Mouse (Mus musculus) CH12.LX (cell line): ENCODE data around the gene Lrch3. TPM values are rescaled to one million over a fixed set of nuclear protein-coding genes. Genes with fewer than 3 reads are reported as not detected.

Source experiments
- DNase-seq: peaks from one replicate; pipeline ENCODE4 v3.0.0-alpha.2; 2013; ENCODE audit errors: extremely low read depth
- H3K27ac ChIP-seq: 2 replicates; pipeline ENCODE4 v1.5.1; 2012; ENCODE audit warnings: low read depth, mild to moderate bottlenecking, control low read depth, moderate library complexity; ENCODE audit not compliant: insufficient read depth
- H3K27me3 ChIP-seq: replicated peaks from 2 replicates; pipeline ENCODE3; 2012; ENCODE audit warnings: inconsistent platforms
- H3K36me3 ChIP-seq, 2 experiments: replicated peaks in 1 of 2; 2 replicates each; pipeline versions ENCODE3 to v1.6.1; 2012; ENCODE audit warnings: inconsistent platforms in 1 of 2, low read length in 1 of 2, mild to moderate bottlenecking in 1 of 2, mixed read lengths in 1 of 2, moderate library complexity in 1 of 2; ENCODE audit not compliant: control insufficient read depth in 1 of 2, insufficient read depth in 1 of 2
- H3K4me1 ChIP-seq, 2 experiments: 2 replicates each; pipeline ENCODE4 v1.6.1; 2012; ENCODE audit warnings: inconsistent platforms in 1 of 2, moderate library complexity in 1 of 2; ENCODE audit not compliant: insufficient read depth in 2 of 2, control insufficient read depth in 1 of 2
- H3K4me2 ChIP-seq: 2 replicates; pipeline ENCODE4 v1.6.1; 2012; ENCODE audit warnings: low read depth, mild to moderate bottlenecking, control low read depth; ENCODE audit not compliant: poor library complexity, insufficient read depth, severe bottlenecking
- H3K4me3 ChIP-seq, 3 experiments: fragments of 150-350 bp in 1 of 3; sonication (generic) in 1 of 3; replicated peaks in 1 of 3; 2 replicates each; pipeline versions ENCODE3 to v1.5.1; 2011 to 2012; ENCODE audit warnings: low read depth in 2 of 3, low read length in 2 of 3, mild to moderate bottlenecking in 2 of 3, moderate library complexity in 2 of 3, control low read depth in 1 of 3, improper control_type of control experiment in 1 of 3, inconsistent platforms in 1 of 3, mixed read lengths in 1 of 3; ENCODE audit not compliant: poor library complexity in 1 of 3
- H3K79me2 ChIP-seq: replicated peaks from 2 replicates; pipeline ENCODE4 v1.6.1; 2012; ENCODE audit warnings: mild to moderate bottlenecking, moderate library complexity; ENCODE audit not compliant: control insufficient read depth, poor library complexity, insufficient read depth, severe bottlenecking; ENCODE audit errors: extremely low read depth
- H3K9ac ChIP-seq: 2 replicates; pipeline ENCODE4 v1.6.1; 2012; ENCODE audit warnings: low read depth, mild to moderate bottlenecking, control low read depth, moderate library complexity; ENCODE audit not compliant: insufficient read depth
- H3K9me3 ChIP-seq: replicated peaks from 2 replicates; pipeline ENCODE3; 2012; ENCODE audit warnings: low read length, inconsistent platforms, mixed read lengths
- CHD1 ChIP-seq: IDR thresholded peaks from 2 replicates; pipeline ENCODE4 v1.6.1; 2012; ENCODE audit warnings: low read depth, low read length, improper control_type of control experiment, inconsistent platforms
- CTCF ChIP-seq, 2 experiments: IDR thresholded peaks in 1 of 2; conservative IDR thresholded peaks in 1 of 2; 2 replicates each; pipeline ENCODE4 v1.5.1; 2011 to 2012; ENCODE audit warnings: low read depth in 2 of 2, low read length in 2 of 2, improper control_type of control experiment in 1 of 2, inconsistent platforms in 1 of 2, mild to moderate bottlenecking in 1 of 2, moderate library complexity in 1 of 2
- HCFC1 ChIP-seq: IDR thresholded peaks from 2 replicates; pipeline ENCODE4 v1.6.1; 2012; ENCODE audit warnings: low read depth, mild to moderate bottlenecking, inconsistent platforms, low read length, improper control_type of control experiment
- IRF4 ChIP-seq: IDR thresholded peaks from 2 replicates; pipeline ENCODE4 v1.6.1; 2014; ENCODE audit warnings: low read depth, mild to moderate bottlenecking, inconsistent platforms, low read length, improper control_type of control experiment
- JUND ChIP-seq: conservative IDR thresholded peaks from 2 replicates; pipeline ENCODE4 v1.6.1; 2011; ENCODE audit warnings: low read depth, low read length, improper control_type of control experiment
- KAT2A ChIP-seq: IDR thresholded peaks from 2 replicates; pipeline ENCODE4 v1.6.1; 2012; ENCODE audit warnings: low read length, improper control_type of control experiment, inconsistent platforms; ENCODE audit not compliant: insufficient replicate concordance
- MXI1 ChIP-seq: IDR thresholded peaks from 2 replicates; pipeline ENCODE4 v1.6.1; 2011; ENCODE audit warnings: mild to moderate bottlenecking, low read depth, low read length, improper control_type of control experiment
- NRF1 ChIP-seq: IDR thresholded peaks from 2 replicates; pipeline ENCODE4 v1.6.1; 2014; ENCODE audit warnings: low read depth, mild to moderate bottlenecking, inconsistent platforms, low read length, improper control_type of control experiment, moderate library complexity
- PAX5 ChIP-seq: IDR thresholded peaks from 2 replicates; pipeline ENCODE4 v1.6.1; 2012; ENCODE audit warnings: low read length, inconsistent platforms, mixed read lengths
- RAD21 ChIP-seq: IDR thresholded peaks from 2 replicates; pipeline ENCODE4 v1.6.1; 2011; ENCODE audit warnings: low read depth, mild to moderate bottlenecking, low read length, improper control_type of control experiment, moderate library complexity
- RCOR1 ChIP-seq: conservative IDR thresholded peaks from 2 replicates; pipeline ENCODE4 v1.6.1; 2012; ENCODE audit warnings: low read depth, mild to moderate bottlenecking, inconsistent platforms, low read length, improper control_type of control experiment
- SMC3 ChIP-seq: IDR thresholded peaks from 2 replicates; pipeline ENCODE4 v1.6.1; 2011; ENCODE audit warnings: low read depth, low read length, improper control_type of control experiment
- TBP ChIP-seq: conservative IDR thresholded peaks from 2 replicates; pipeline ENCODE4 v1.6.1; 2011; ENCODE audit warnings: low read depth, low read length, improper control_type of control experiment
- TCF12 ChIP-seq: IDR thresholded peaks from 2 replicates; pipeline ENCODE4 v1.6.1; 2014; ENCODE audit warnings: low read depth, mild to moderate bottlenecking, inconsistent platforms, low read length, improper control_type of control experiment
- ZNF384 ChIP-seq: IDR thresholded peaks from 2 replicates; pipeline ENCODE4 v1.6.1; 2012; ENCODE audit warnings: low read depth, low read length, improper control_type of control experiment, inconsistent platforms
- dilution Hi-C: fragments of 300-500 bp; cut with MboI; formaldehyde crosslinking; loops from 2 replicates; pipeline ENCODE4 v1.14.3; 2020; ENCODE audit warnings: low sequenced_read_pairs; ENCODE audit not compliant: extremely low pct_unique_long_range_greater_than_20kb, extremely low pct_ligation_motif_present
- in situ Hi-C: fragments of 300-500 bp; cut with MboI; formaldehyde crosslinking; loops from 3 replicates; pipeline ENCODE4 v1.14.3; 2019; ENCODE audit warnings: low sequenced_read_pairs, low pct_ligation_motif_present, low pct_unique_long_range_greater_than_20kb, mixed read lengths
- polyA plus RNA-seq: library from polyadenylated mRNA; unstranded; fragments of >175 nt; gene quantifications from 2 replicates; pipeline ENCODE4 v1.2.1, GENCODE M21; 2012; ENCODE audit warnings: low read depth; ENCODE audit not compliant: insufficient read length
- total RNA-seq, 2 experiments: library from RNA; depleted of rRNA; stranded (reverse); fragments of 300-350 nt in 1 of 2; fragments of >200 nt in 1 of 2; gene quantifications; 2 replicates each; pipeline ENCODE4 v1.2.3; 2012 to 2014

The Lrch3 gene
- total and polyA plus RNA-seq, 3 experiments, result 11.9 to 20.7 (median 16.1) TPM

- H3K27me3 ChIP-seq, result no peaks in the 10 kb centered on the region
- H3K9ac ChIP-seq, result no peak overlapping the region
- H3K27ac ChIP-seq, result no peak overlapping the region
- DNase-seq, result no peak
- in situ Hi-C loops, result no loop called here
- peaks cover 4 to 18% of the 10 kb centered on the region in 2 experiments for H3K36me3 ChIP-seq
- no peak overlapping the region for H3K4me3 ChIP-seq
- TF ChIP-seq PAX5, result no peak
- TF ChIP-seq HCFC1, result no peak
- TF ChIP-seq, all 38 proteins: peak for 0
- Histone ChIP-seq H3K79me2 (peaks cover 9% of the 10 kb centered on the region), H3K4me1 (peaks cover 3 to 15% of the 10 kb centered on the region in 2 experiments; a peak in 3 of 4 replicates), H3K9me3 (peaks cover 6% of the 10 kb centered on the region), H3K4me2 (no peak overlapping the region)
- dilution Hi-C loops, result no loop called here
These were observed 34.8 kb downstream of the Lrch3 start for GRCm38 (mm10) chr16:32948656-32949055.

GRCm38 (mm10) chr16:32949281-32949680 is 35.4 kb downstream of the Lrch3 start:
- Histone ChIP-seq H3K9me3 (peaks cover 6% of the 10 kb centered on the region), H3K79me2 (peaks cover 9% of the 10 kb centered on the region), H3K27me3 (no peaks in the 10 kb centered on the region), H3K4me3 (no peak overlapping the region), H3K27ac (no peak overlapping the region), H3K4me1 (peaks cover 3 to 21% of the 10 kb centered on the region in 2 experiments; a peak in 3 of 4 replicates), H3K36me3 (peaks cover 5 to 20% of the 10 kb centered on the region in 2 experiments), H3K4me2 (no peak overlapping the region), H3K9ac (no peak overlapping the region)
- TF ChIP-seq IRF4 (no peak), ZNF384 (peak; percentile 36)
- in situ Hi-C loops, result no loop called here
- no peak for DNase-seq
- dilution Hi-C loops, result no loop called here

- H3K27me3 ChIP-seq, result no peaks in the 10 kb centered on the region
- dilution Hi-C loops (no loop called here), in situ Hi-C loops (no loop called here)
- no peak overlapping the region for H3K9ac ChIP-seq
- DNase-seq, result no peak
- no peak for TF ChIP-seq TBP
- no peak for TF ChIP-seq KAT2A
- peak; percentile 15 for TF ChIP-seq RAD21
- peak; percentile 46 to 49; a peak in 3 of 4 replicates for TF ChIP-seq CTCF (conservative IDR thresholded peaks at IDR 0.05 in 1 of 2, IDR thresholded peaks at IDR 0.05 in 1 of 2; ENCODE audit: low read depth in 2 of 2, low read length in 2 of 2)
- TF ChIP-seq CHD1, result no peak
- no peak for TF ChIP-seq TCF12
- TF ChIP-seq SMC3, result peak; percentile 41
- TF ChIP-seq MXI1, result no peak
- no peak for TF ChIP-seq NRF1
- TF ChIP-seq JUND, result no peak
- TF ChIP-seq HCFC1, result no peak
- no peak for TF ChIP-seq RCOR1
- H3K4me2 ChIP-seq, result no peak overlapping the region
- H3K27ac ChIP-seq, result no peak overlapping the region
- peaks cover 6% of the 10 kb centered on the region for H3K79me2 ChIP-seq
- peaks cover 3% of the 10 kb centered on the region for H3K9me3 ChIP-seq
- H3K36me3 ChIP-seq, result peaks cover 15 to 28% of the 10 kb centered on the region in 2 experiments
- no peak overlapping the region for H3K4me3 ChIP-seq
- peaks cover 3 to 19% of the 10 kb centered on the region in 2 experiments; a peak in 3 of 4 replicates for H3K4me1 ChIP-seq
These were observed 37.2 kb downstream of the Lrch3 start for GRCm38 (mm10) chr16:32951074-32951473.
